Mouse (Mus musculus): ENCODE data around the gene Bspry. TPM values are rescaled to one million over a fixed set of nuclear protein-coding genes. Genes with fewer than 3 reads are reported as not detected.

The Bspry gene
- total RNA-seq (2014; rRNA removed) (1.5 and 1.7 TPM in 2 replicates), polyA plus RNA-seq (2015; fragmentation: Nextera tagmentation; extraction: Ambion mirVana) (0.49 and 0.84 TPM in 2 replicates)

DNA sequence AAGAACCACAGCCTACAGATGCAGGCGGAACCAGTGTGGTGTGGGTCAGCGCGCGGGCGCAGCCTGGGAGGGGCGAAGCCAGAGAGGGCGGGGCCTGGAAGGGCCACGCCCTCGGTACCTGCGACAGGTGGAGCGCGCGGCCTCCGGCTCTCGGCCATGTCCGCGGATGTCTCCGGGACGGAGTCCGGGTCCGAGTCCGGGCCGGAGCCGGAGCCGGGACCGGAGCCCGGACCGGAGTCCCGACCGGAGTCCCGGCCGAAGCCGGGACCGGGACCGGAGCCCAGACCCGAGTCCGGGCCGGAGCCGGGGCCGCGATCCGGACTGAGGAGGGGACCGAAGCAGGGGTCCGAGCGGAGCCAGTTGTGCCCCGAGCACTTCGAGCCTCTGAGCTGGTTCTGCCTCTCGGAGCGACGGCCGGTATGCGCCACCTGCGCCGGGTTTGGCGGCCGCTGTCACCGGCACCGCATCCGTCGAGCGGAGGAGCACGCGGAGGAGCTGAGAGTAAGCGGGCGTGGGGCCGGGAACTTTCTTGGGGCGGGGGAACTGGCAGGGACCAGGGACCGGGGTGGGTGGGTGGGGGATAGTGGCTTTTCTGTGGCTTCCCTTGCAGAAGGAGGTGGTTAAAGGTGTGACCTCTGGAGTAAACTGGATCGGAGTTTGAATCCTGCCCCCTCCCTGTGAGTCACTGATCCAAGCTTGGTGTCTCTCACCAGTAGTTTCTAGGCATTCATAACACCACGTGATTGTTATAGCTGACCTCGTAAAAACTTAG is at the start of gene Bspry:
Bspry (plus strand) TSS at position 117 of the 772 bp plus-strand sequence.
- H3K36me3 ChIP-seq (ENCODE audit: insufficient read depth, low read length), result no peaks in the 10 kb centered on the region
- 0 out of 2 replicates have a peak, but pooled peaks cover 4% of the 10 kb centered on the region for H3K27me3 ChIP-seq (ENCODE audit: insufficient read depth, low read length)
- DNase-seq (ENCODE audit: low spot score) (no peak), ATAC-seq (ENCODE audit: low FRiP score) (peak; percentile 67)
- 2% methylated on average over 59 of the region's 71 CpGs for WGBS
- no peaks in the 10 kb centered on the region for H3K4me1 ChIP-seq (ENCODE audit: insufficient read depth, low read length)
- H3K4me3 ChIP-seq (ENCODE audit: low read depth, low read length), result peak within 1 kb of the TSS; percentile 41
- no peak for TF ChIP-seq CTCF (IDR thresholded peaks at IDR 0.05)
- H3K4me2 ChIP-seq (ENCODE audit: low read depth, low read length, poor library complexity, severe bottlenecking), result peak within 1 kb of the TSS; percentile 78
- H3K9ac ChIP-seq (replicated peaks; ENCODE audit: low read length, poor library complexity, severe bottlenecking), result peak within 1 kb of the TSS; percentile 46
- H3K9me3 ChIP-seq (ENCODE audit: low read length), result no peaks in the 10 kb centered on the region
- H3K27ac ChIP-seq (ENCODE audit: low read depth, low read length), result no peak within 1 kb of the TSS

- Histone ChIP-seq H3K36me3 (ENCODE audit: insufficient read depth, low read length) (no peaks in the 10 kb centered on the region), H3K4me1 (ENCODE audit: insufficient read depth, low read length) (no peaks in the 10 kb centered on the region), H3K9ac (replicated peaks; ENCODE audit: low read length, poor library complexity, severe bottlenecking) (no peak overlapping the region), H3K27me3 (ENCODE audit: insufficient read depth, low read length) (no peaks in the 10 kb centered on the region), H3K4me3 (ENCODE audit: low read depth, low read length) (no peak overlapping the region), H3K27ac (ENCODE audit: low read depth, low read length) (no peak overlapping the region), H3K4me2 (ENCODE audit: low read depth, low read length, poor library complexity, severe bottlenecking) (no peak overlapping the region), H3K9me3 (ENCODE audit: low read length) (no peaks in the 10 kb centered on the region)
- no peak for DNase-seq (ENCODE audit: low spot score)
- no peak for ATAC-seq (ENCODE audit: low FRiP score)
- TF ChIP-seq CTCF (IDR thresholded peaks at IDR 0.05), result no peak
Measured at GRCm38 (mm10) chr4:62430678-62431077, 49.2 kb upstream of the Bspry start.

- Histone ChIP-seq H3K4me3 (ENCODE audit: low read depth, low read length) (no peak overlapping the region), H3K9ac (replicated peaks; ENCODE audit: low read length, poor library complexity, severe bottlenecking) (no peak overlapping the region), H3K27me3 (ENCODE audit: insufficient read depth, low read length) (no peaks in the 10 kb centered on the region), H3K9me3 (ENCODE audit: low read length) (no peaks in the 10 kb centered on the region), H3K36me3 (ENCODE audit: insufficient read depth, low read length) (no peaks in the 10 kb centered on the region), H3K27ac (ENCODE audit: low read depth, low read length) (no peak overlapping the region), H3K4me1 (ENCODE audit: insufficient read depth, low read length) (no peaks in the 10 kb centered on the region), H3K4me2 (ENCODE audit: low read depth, low read length, poor library complexity, severe bottlenecking) (no peak overlapping the region)
- ATAC-seq (ENCODE audit: low FRiP score) (no peak), DNase-seq (ENCODE audit: low spot score) (no peak)
- no peak for TF ChIP-seq CTCF (IDR thresholded peaks at IDR 0.05)
- WGBS, result 84% methylated on average over 4 of the region's 4 CpGs
Measured at GRCm38 (mm10) chr4:62431522-62431921, 48.3 kb upstream of the Bspry start.

- ATAC-seq (ENCODE audit: low FRiP score), result no peak
- Histone ChIP-seq H3K9ac (replicated peaks; ENCODE audit: low read length, poor library complexity, severe bottlenecking) (no peak overlapping the region), H3K9me3 (ENCODE audit: low read length) (no peaks in the 10 kb centered on the region), H3K4me2 (ENCODE audit: low read depth, low read length, poor library complexity, severe bottlenecking) (no peak overlapping the region), H3K36me3 (ENCODE audit: insufficient read depth, low read length) (no peaks in the 10 kb centered on the region), H3K27me3 (ENCODE audit: insufficient read depth, low read length) (no peaks in the 10 kb centered on the region), H3K4me3 (ENCODE audit: low read depth, low read length) (no peak overlapping the region), H3K4me1 (ENCODE audit: insufficient read depth, low read length) (no peaks in the 10 kb centered on the region), H3K27ac (ENCODE audit: low read depth, low read length) (no peak overlapping the region)
- no peak for DNase-seq (ENCODE audit: low spot score)
- WGBS, result 76% methylated on average over 7 of the region's 7 CpGs
- no peak for TF ChIP-seq CTCF (IDR thresholded peaks at IDR 0.05)
Measured at GRCm38 (mm10) chr4:62433939-62434870, 45.6 kb upstream of the Bspry start.

- H3K9ac ChIP-seq (replicated peaks; ENCODE audit: low read length, poor library complexity, severe bottlenecking), result no peak within 1 kb of the TSS
- H3K4me1 ChIP-seq (ENCODE audit: insufficient read depth, low read length), result no peaks in the 10 kb centered on the region
- no peaks in the 10 kb centered on the region for H3K27me3 ChIP-seq (ENCODE audit: insufficient read depth, low read length)
- WGBS, result 84% methylated on average over 6 of the region's 6 CpGs
- no peak for TF ChIP-seq CTCF (IDR thresholded peaks at IDR 0.05)
- H3K4me2 ChIP-seq (ENCODE audit: low read depth, low read length, poor library complexity, severe bottlenecking), result no peak within 1 kb of the TSS
- H3K9me3 ChIP-seq (ENCODE audit: low read length), result no peaks in the 10 kb centered on the region
- DNase-seq (ENCODE audit: low spot score) (no peak), ATAC-seq (ENCODE audit: low FRiP score) (no peak)
- no peak within 1 kb of the TSS for H3K27ac ChIP-seq (ENCODE audit: low read depth, low read length)
- H3K4me3 ChIP-seq (ENCODE audit: low read depth, low read length), result no peak within 1 kb of the TSS
- no peaks in the 10 kb centered on the region for H3K36me3 ChIP-seq (ENCODE audit: insufficient read depth, low read length)
Measured at GRCm38 (mm10) chr4:62435081-62435480, 44.8 kb upstream of the Bspry start, which contains the start of gene Rnf183. Gene Rnf183 (minus strand): TSS chr4:62435252.

All from midbrain, postnatal 0 days (tissue).